Mouse (Mus musculus) CD4-positive naive resting alpha-beta T cell, adult 76 days (primary cell): ENCODE data around the gene A430078G23Rik. TPM values are rescaled to one million over a fixed set of nuclear protein-coding genes. Genes with fewer than 3 reads are reported as not detected.

Experiments
- total RNA-seq: library from RNA; stranded (reverse); gene quantifications from one replicate; pipeline ENCODE4 v1.2.4, GENCODE M21; 2023

The A430078G23Rik gene
- total RNA-seq = 252 TPM

GRCm38 (mm10) chr8:3353189-3353810, at the start of gene A430078G23Rik:
Gene A430078G23Rik, plus strand, starts transcription at chr8:3353415.

DNA sequence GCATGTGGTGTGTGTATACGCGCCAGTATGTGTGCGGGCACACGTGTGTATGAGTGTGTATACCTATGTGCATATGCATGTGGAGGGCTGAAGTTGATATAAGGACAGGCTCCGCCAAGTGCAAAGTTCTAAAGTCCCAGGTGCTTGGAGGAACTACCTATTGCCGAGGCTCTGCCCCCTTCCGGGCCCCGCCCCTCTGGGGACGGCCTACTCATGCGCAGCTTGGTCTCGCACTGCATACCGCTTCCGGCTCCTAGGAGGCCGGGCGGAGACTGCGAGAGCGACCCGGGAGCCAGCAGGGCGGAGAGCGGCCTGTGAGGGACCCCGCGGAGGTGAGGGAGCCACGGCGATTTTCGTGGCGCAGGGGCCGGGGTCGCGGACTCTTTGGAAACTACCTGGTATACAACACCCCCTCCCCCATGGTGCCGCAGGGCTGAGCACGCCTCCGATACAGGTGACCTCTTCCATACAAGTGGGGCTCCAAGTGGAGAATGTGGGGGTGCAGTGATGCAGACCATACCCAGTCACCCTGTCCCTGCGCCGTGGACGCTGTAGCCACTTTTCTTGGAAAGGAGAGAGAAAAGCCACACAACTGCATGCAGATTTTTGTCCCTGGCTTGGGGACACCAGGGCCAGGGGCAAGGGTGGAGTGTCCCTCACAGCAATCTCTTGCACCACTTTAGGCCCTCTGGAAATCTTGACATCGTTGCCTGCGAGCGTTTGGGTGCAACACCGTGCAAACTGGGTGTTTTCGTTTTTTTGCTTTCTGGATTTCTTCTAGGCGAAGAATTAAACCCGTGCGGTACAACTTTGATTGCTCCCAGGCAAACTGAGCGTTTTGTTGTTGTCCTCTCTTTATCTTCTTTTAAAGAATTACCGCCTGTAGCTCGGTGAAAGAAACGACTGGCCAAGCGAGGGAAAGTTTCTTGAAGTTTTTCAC, 39.8 kb downstream of the A430078G23Rik start, which contains the start of gene Arhgef18:
Arhgef18 (plus strand) TSS at position 236 of the 940 bp plus-strand sequence.

Other genes starting within 250 kb of the A430078G23Rik start
- gene Insr, start 73.8 kb upstream of the A430078G23Rik start, total RNA-seq = 52.8 TPM
- gene Arhgef18, start 39.6 kb downstream of the A430078G23Rik start, total RNA-seq = 257 TPM
- 0.79 TPM for gene Pex11g, start 114.3 kb downstream of the A430078G23Rik start, total RNA-seq
- 13.0 TPM for gene Tex45, start 117.4 kb downstream of the A430078G23Rik start, total RNA-seq
- 4.0 TPM for gene Zfp358, start 139.7 kb downstream of the A430078G23Rik start, total RNA-seq
- 68.8 TPM for gene Mcoln1, start 147.0 kb downstream of the A430078G23Rik start, total RNA-seq
- gene Pnpla6, start 162.0 kb downstream of the A430078G23Rik start, total RNA-seq = 46.8 TPM
- gene C330021F23Rik, start 214.6 kb downstream of the A430078G23Rik start, total RNA-seq = not detected
- not detected for gene Camsap3, start 233.9 kb downstream of the A430078G23Rik start, total RNA-seq